Mouse (Mus musculus) limb, embryonic 12.5 days (tissue): ENCODE data around the gene Nudt15. TPM values are rescaled to one million over a fixed set of nuclear protein-coding genes. Genes with fewer than 3 reads are reported as not detected.

Experiments used
- ATAC-seq: fragments of 200-750 bp; cut with Nextera tagmentation; 2 replicates; pipeline ENCODE4 v1.8.0; 2017; ENCODE audit warnings: low read depth, moderate TSS enrichment; ENCODE audit not compliant: insufficient number of reproducible peaks, insufficient read depth, low FRiP score, low TSS enrichment
- H3K27ac ChIP-seq: fragments of 300-500 bp; sonication (generic); 2 replicates; pipeline ENCODE4 v1.5.1; 2016; ENCODE audit warnings: mild to moderate bottlenecking, moderate library complexity
- H3K27me3 ChIP-seq: fragments of 300-500 bp; sonication (generic); 2 replicates; pipeline ENCODE4 v1.6.1; 2016; ENCODE audit warnings: mild to moderate bottlenecking, moderate library complexity
- H3K36me3 ChIP-seq: fragments of 300-500 bp; sonication (generic); 2 replicates; pipeline ENCODE4 v1.6.1; 2016; ENCODE audit warnings: mild to moderate bottlenecking, moderate library complexity
- H3K4me1 ChIP-seq: fragments of 300-500 bp; sonication (generic); replicated peaks from 2 replicates; pipeline ENCODE4 v1.6.1; 2016
- H3K4me2 ChIP-seq: fragments of 300-500 bp; sonication (generic); 2 replicates; pipeline ENCODE4 v1.6.1; 2016; ENCODE audit warnings: mild to moderate bottlenecking, moderate library complexity
- H3K4me3 ChIP-seq: fragments of 300-500 bp; sonication (generic); replicated peaks from 2 replicates; pipeline ENCODE4 v1.5.1; 2016; ENCODE audit warnings: mild to moderate bottlenecking
- H3K9ac ChIP-seq: fragments of 300-500 bp; sonication (generic); replicated peaks from 2 replicates; pipeline ENCODE4 v1.6.1; 2016; ENCODE audit warnings: mild to moderate bottlenecking, moderate library complexity
- H3K9me3 ChIP-seq: fragments of 300-500 bp; sonication (generic); 2 replicates; pipeline ENCODE4 v1.6.1; 2016; ENCODE audit warnings: mild to moderate bottlenecking, moderate library complexity
- WGBS: fragments of 180-500 bp; shearing (Covaris S2); methylation state at CpG from one replicate; pipeline ENCODE4 v1.1.7; 2016; 5-methylcytosine and 5-hydroxymethylcytosine counted together
- polyA plus RNA-seq: library from polyadenylated mRNA; unstranded; fragments of >200 nt; fragmentation: Nextera tagmentation; extraction: Ambion mirVana; gene quantifications from 2 replicates; pipeline ENCODE4 v1.2.1, GENCODE M21; 2016

The Nudt15 gene
- polyA plus RNA-seq, 1 experiment from 2014 or later = 6.8 TPM

- H3K27ac ChIP-seq = no peak overlapping the region
- H3K4me3 ChIP-seq = no peak overlapping the region
- no peak overlapping the region for H3K4me2 ChIP-seq
- ATAC-seq = no peak
- 51% methylated on average over 8 of the region's 8 CpGs for WGBS
- no peak overlapping the region for H3K9ac ChIP-seq
- H3K9me3 ChIP-seq = no peaks in the 10 kb centered on the region
- H3K27me3 ChIP-seq = no peaks in the 10 kb centered on the region
- H3K4me1 ChIP-seq = peaks cover 24% of the 10 kb centered on the region
- H3K36me3 ChIP-seq = no peaks in the 10 kb centered on the region
Measured at GRCm38 (mm10) chr14:73470593-73470992, 77.4 kb downstream of the Nudt15 start.

GRCm38 (mm10) chr14:73469506-73469905 lies 78.5 kb downstream of the Nudt15 start:
- 88% methylated on average over 7 of the region's 7 CpGs for WGBS
- Histone ChIP-seq H3K27me3 (no peaks in the 10 kb centered on the region), H3K27ac (no peak overlapping the region), H3K9ac (no peak overlapping the region), H3K9me3 (no peaks in the 10 kb centered on the region), H3K4me2 (no peak overlapping the region), H3K4me1 (peaks cover 16% of the 10 kb centered on the region; the same call in 1 of the 2 replicates), H3K36me3 (no peaks in the 10 kb centered on the region), H3K4me3 (no peak overlapping the region)
- ATAC-seq = no peak

Other genes starting within 250 kb of the Nudt15 start
- 18.8 and 22.2 TPM in 2 replicates for gene Rb1, start 222.4 kb downstream of the Nudt15 start, polyA plus RNA-seq
- 460 and 473 TPM in 2 replicates for gene Itm2b, start 163.0 kb downstream of the Nudt15 start, polyA plus RNA-seq
- 105 and 107 TPM in 2 replicates for gene Med4, start 38.2 kb downstream of the Nudt15 start, polyA plus RNA-seq
- gene Sucla2, start 22.9 kb downstream of the Nudt15 start, polyA plus RNA-seq = 96.4 and 98.0 TPM in 2 replicates
- gene Gm21750, start 113.0 kb upstream of the Nudt15 start, polyA plus RNA-seq = not detected in 2 replicates